Mouse (Mus musculus) brain, embryonic 18.5 days (tissue): ENCODE results near the gene Prpf18.
A peak's percentile ranks its signal among the peaks of the same experiment; 100 is the strongest.
"Not testable (repeated sequence)": the region's sequence is repeated elsewhere in the genome, so short reads cannot be mapped to it uniquely, and the experiment has no call there.

Source experiments
- DNase-seq: peaks from one replicate; pipeline ENCODE4 v3.0.0-alpha.2; 2012; ENCODE audit warnings: low read depth, low spot score

Gene Prpf18

DNA sequence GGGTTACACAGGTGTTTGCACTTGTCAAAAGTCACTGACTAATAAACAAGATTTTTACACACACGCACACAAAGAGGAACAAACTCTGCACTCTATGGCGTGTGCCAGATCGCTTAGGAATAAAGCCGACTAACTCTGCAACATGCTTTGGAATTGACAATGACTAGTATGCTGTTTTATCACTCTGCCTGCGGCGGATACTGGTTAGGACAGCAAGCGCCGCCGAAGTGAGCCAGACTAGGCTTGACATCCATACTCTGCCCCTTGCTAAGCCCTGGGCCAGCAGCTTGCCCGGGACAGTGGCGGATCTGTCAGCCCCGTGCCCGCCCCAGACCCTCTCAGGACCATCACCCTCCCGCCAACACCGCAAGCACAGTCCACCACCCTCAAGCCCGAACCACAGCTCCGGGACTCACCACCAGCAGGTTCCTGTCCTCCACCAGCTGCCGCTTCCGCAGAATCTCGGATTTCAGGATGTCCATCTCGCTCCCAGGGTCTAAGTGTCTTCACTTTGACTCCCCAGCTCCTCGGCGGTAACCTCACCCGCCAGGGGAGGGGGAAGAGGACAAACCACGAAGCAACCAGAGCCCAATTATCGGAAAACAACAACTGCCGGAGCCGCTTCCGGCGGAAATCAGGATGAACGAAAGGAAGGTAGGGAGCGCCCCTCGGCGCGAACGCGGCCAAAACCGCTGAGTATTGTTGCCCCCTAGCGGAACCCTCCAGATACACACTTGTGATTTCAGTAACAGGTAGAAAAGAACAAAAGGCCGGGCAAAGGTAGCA, at the start of gene Prpf18:
TSS of gene Prpf18 (minus strand) at position 614 of the 786 bp plus-strand sequence.
- DNase-seq, result peak; percentile 72

DNA sequence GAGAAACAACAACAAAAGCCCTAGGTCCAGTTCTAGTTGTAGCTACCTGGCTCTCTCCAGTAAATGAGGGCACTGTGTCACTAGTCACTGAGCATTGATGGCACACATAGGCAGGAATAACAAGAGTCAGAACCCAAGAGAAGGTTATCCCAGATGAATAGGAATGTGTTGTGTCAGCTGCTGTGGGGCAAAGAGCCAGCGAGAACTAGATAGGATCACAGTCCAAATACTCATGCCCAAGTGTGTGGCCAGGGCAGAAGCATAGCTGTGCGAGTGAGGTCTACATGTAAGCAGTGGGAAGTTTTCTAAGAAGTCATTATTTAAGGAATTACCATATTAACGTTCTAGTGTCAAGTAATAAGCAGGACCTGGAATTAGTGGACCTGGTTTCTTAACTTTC, 28.0 kb upstream of the Prpf18 start:
- no peak for DNase-seq

DNA sequence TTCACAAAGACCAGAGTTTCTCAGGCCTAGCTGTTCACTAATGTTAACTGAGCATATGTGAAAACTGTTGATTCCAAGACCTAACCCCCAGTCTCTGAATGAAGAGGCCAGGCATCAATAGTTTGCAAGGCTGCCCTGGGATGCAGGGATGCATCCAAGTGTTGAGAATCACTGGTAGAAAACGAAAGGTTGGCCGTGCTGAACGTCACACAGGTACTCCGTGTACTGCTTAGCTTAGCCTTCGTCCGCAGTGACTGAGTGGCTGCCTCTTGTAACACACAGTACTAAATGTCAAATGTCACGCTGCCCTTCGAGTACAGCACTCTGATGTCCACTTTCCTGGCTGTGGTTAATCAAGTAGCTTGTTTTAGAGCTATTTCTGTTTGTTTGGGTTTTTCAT, 19.7 kb upstream of the Prpf18 start:
- no peak for DNase-seq

DNA sequence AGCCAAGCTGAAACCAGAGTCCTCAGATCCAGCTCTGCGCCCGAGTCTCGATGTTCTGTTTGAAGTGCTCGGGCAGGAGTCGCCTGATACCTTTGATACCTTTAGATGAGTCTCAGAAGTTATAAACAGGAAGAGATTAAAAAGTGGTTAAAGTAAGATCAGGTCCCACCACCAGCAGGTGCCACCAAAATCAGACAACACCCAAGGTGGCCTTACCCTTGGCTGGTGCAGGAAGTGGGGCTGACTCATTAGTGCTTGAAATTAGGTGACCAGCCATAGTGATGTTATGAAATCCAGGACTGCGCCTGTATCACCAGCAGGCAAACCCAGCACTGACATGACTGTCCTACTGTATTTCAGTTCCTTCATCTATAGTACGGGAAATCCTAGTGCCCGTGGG, 17.8 kb upstream of the Prpf18 start:
- no peak for DNase-seq

DNA sequence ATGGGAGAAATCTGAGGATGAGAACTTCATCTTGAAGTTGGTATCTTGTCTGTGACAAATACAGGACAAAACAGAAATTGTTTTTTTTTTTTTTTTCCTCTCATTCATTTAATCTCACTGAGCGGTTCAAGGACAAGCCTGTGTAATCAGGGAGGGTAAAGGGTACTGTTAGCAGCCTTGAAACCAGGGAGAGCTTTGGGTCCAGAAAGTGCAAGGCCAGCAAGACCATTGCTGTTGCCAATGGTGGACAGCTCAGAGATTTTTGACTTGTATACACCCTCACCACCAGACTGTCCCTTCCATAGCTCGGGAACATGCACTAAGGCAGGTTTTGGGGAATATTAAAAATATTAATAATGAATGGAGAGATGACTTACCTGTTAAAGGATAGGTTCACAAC, 16.7 kb upstream of the Prpf18 start:
- no peak for DNase-seq

DNA sequence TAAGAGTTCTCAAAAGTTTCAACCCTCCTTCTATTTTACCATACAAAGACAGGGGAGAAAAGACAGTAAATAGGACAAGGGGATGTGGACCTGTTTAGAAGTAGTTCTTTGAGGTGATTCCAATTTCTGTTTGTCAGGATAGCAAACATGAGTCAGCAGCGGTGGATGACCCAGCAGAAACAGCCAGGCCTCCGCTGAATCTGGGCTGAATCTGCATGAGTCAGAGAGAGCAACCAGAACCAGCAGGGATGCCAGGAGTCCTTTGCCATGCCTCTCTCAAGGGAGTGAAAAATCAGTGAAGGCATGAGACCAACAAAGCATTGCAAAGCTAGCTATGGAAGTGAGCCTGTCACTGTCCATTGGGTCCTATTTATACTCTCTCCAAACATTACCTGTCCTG, 8.8 kb upstream of the Prpf18 start:
- DNase-seq, result no peak

DNA sequence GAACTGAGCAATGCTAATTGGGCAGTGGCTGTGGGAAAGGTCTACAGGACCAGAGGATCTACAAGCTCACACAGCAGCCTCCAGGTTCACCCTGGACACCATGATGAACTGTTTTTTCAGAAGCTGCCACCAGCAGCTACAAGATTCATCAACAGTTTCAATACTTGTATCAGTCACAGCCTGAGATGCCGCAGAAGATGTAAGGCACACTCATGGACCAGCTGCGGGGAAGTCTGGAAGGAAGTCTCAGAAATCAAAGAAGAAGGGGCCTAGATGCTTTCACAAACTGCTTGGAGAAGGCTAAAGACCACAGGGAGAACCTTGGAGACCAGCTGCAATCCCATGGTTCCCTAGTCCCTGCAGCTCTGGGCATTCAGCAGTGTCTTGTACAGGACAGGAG, 2.3 kb downstream of the Prpf18 start:
- no peak for DNase-seq

DNA sequence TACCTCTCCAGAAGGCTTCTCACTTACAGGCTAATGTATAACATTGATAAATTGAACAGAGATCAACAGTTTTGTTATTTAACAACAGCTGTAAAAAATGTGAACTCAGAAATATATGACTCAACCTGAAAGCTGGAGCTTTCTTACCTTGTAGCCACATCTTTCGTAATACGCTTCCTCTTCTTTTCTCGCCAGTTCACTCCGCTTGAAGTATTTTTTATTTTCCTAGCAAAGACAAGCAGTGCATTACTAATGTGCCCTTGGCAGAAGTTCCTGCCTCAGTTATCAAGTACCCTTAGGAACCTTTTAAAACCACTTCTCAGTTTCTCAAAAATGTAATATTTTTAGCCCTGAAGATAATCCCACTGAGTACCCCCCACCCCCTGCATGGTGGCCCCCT, 3.8 kb downstream of the Prpf18 start:
- DNase-seq, result no peak

DNA sequence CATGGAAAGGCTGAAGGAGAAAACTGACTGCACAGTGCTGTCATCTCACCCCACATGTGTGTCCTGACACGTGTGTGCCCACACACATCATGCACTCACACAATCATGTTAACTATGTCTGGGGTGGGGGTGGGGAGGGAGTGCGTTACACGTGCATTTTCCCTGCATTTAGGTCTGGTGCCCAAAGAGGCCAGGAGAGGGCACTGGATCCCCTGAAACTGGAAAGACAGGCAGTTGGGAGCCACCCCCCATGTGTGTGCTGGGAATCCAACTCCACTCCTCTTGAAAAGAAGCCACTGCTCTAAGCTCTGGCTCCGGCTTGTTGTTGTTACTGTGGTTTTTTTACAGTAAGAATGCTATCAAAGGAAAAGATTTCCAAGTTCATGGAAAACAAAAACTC, 6.8 kb downstream of the Prpf18 start:
- no peak for DNase-seq

DNA sequence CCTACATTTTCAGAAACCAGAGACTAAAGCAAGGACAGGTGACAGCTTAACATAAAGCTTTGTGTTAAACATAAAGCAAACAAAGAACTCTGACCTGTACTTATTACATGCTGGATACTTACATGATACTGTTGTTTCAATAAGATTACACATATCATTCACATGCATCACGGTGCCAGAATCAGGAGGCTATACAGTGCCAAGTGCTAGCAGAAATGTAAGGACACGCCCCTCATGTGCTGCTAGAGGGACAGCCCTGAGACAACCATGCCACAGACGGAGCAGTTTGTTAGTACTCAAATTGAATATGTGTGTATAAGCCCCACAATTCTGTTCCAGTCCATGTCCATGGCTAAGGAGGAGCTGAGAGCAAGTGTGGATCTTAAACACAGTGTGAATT, 13.7 kb downstream of the Prpf18 start:
- no peak for DNase-seq

DNA sequence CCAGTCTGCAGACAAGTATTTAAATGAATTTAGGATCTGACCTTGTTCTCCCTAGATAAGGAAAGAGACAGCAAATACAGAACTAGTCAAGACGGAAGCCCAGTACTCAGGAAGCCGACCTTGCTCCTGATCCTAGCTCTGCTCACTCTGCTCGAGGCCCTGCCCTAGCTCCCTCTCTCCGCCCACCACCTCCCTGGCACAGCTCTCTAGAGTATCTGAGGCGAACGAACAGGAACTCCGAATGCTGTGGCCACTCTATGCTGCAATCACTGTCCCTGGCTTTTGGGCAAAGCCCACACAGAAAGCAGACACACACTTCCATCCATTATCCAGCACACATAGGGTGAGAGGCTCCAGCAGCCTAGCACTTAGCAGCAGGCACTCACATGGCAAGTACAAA, 15.3 kb downstream of the Prpf18 start:
- no peak for DNase-seq

DNA sequence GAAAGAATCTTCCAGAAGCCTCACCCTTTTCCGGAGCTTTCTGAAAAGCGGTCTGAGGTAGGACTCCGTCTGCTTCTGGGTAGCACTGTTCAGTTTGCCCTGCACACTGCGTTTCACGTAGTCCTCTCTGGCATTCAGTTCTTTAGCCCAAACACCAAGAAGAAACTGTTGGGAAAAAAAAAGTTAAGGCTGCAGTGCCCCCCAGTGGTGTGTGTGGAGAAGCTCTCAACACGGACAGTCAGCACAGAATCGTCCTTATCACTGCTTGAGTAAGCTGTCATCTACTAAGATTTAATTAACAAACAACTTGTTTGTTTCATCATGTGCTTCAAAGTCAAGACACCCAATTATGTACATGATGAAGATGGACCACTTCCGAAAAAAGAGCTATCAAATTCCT, 16.1 kb downstream of the Prpf18 start:
- no peak for DNase-seq

DNA sequence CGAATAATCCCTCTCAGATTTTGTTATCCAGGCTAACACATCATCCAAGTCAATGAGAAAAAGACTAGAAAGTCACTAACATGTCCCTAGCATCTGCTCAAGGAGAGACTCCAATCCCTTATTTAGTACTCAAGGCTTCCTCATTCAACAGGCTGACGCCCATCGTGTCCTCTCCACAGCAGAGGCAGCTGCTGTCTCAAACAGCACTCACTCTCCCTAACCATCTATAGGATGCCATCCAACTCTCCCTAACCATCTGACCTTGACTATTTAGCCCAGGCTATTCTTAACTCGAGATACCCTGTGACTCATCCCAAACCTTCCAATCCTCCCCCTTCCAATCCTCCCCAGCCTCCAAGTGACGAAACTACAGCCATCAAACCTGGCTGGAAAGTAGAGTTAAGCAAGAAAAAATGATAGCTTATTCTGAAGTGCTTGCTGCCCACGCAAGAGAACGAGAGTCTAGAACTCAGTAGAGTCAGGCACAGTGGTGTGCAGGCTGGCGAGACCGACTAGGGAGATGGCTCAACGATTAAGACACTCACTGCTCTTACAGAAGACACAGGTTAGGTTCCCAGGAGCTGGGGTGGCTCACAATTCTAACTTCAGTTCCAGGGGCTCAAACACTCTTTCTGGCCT, 21.6 kb downstream of the Prpf18 start:
- no peak for DNase-seq

DNA sequence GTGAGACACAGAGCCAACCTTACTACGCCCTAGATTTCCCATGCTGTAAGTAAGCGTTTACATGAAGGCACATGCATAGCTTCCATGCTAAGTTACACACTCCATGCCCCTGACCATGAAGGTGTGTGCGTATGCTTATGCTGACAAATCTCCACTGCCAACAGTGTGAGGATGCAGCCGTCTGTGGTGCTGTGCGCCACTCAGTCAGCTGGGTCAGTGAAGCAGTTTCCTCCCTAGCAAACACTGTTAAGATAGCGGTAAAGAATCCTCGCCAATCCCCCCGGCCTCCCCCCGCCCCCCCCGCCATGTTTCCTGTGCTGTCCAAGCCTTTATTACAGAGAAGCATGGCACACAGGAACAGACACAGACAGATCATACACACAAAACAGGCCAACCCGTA, 22.4 kb downstream of the Prpf18 start:
- DNase-seq, result no peak

DNA sequence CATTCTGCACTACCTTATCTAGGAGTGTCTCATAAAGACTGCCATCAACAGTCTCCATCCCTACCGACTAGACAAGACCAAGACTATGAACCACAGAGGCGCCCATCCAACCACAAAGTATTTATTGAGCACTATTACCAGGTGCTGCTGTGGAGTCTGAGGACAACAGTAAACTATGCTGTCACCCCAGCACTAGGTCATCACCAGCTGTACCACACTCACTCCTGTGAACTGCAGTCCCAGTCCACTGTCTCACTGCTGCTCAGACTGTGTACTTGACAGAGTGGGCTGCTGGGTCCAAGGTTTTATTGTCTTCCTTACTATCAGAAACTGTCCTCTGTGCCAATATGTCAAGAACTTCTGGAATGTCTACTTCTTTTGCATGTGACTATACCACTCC, 23.0 kb downstream of the Prpf18 start:
- DNase-seq, result no peak

DNA sequence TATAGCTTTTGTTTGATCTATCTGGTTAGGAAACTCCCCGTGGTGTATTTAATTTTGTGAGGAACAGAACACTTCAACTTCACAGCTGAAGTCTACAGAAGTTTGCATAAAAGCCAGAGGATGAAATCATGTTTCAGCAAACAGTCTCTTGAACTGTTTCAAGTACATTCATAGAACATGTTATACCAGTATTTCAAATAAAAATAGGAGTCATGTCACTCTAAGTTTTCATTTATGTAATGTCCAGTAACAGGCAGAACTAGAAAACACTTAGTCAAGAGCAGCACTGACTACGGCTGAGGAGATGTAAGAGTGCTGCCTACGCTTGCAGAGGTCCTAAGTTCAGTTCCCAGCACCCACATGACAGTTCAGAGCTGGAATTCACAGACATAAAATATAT, 25.0 kb downstream of the Prpf18 start:
- DNase-seq, result no peak

DNA sequence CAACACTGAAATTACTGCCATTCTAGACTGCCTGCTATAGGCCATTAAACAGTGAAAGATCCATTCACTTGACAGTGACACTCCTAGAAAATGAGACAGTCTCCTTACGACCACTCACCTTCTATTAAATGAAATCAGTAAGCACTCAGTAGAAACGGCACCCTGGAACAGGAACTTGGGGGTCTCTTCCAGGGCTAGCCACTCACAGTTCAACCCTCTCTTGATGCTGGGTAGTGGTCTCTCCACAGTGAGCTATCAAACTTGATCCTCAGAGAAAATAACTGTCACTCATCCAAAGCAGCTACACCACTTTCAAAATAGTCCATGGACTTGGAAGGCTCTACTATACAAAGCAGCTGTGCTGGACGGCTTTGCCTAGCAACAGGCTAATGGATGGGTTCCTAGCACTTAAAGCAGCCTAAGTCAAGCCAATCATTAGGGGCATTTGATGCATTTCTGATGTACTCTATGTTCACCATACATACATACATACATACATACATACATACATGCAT, 30.4 kb downstream of the Prpf18 start:
- DNase-seq, result no peak

DNA sequence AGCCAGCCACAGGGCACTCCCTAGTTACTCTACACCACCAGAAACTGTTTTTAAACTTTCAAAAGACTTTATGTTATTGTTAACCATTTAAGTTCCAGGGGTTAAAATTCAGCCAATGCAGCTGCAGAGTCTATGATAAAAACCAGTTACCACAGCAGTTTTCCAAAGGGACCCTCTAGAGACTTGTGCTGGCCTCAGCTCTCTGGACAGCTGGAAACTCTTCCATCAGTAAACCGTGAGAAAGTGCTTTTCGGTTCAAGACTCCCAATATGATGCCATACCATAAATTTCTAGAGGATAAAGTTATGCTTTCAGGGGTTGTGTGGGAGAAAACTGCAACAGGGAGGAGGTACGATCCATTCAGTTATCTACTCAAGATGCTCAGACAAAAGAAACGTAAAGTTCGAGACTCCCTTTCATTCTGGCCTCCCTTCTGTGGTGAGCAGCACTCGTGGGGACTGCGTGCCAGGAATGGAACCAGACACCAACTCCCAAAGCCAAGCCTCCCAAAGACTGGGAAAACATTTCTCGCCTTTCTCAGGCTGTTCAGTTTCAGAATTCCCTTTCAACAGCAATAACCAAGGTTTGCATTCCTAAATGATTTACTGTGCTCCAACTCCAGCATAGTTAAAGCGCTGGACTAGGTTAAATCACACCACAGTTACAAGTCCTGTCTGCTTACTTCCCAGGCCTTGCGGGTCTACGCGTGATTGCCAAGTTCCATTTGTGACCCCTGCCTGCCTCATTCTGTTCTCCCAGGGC, 31.1 kb downstream of the Prpf18 start:
- DNase-seq, result no peak

DNA sequence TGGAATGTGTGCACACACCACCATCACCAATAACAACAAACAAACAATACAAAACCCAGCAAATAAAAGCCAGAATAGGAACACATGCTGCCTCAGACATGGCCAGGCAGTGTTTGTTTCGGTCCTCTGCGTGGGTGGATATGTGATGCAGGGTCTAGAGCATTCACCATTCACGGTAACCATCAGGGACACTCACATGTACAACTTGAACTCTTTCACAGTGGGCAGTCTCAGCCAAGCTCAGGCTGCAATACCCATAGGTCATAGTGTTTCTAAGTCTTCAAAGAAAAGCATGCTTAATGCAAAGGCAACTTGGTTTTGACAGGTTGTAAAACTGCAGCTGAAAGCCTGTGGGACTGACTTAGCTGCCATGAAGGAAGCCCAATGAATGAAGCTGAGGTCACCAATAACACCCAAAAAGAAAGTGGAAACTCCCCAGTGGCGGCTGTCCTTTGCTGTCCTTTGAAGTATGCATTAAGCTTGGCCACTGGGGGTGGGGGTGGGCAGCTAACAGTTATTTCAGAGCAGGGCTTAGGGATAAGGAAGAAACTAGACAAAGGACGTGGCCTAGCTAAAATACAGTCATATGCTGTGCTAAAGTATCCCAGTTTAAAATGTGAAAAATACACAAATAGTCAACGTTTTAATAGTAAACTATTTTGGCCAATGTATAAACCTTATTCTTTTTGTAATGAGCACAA, 31.9 kb downstream of the Prpf18 start:
- DNase-seq, result no peak

DNA sequence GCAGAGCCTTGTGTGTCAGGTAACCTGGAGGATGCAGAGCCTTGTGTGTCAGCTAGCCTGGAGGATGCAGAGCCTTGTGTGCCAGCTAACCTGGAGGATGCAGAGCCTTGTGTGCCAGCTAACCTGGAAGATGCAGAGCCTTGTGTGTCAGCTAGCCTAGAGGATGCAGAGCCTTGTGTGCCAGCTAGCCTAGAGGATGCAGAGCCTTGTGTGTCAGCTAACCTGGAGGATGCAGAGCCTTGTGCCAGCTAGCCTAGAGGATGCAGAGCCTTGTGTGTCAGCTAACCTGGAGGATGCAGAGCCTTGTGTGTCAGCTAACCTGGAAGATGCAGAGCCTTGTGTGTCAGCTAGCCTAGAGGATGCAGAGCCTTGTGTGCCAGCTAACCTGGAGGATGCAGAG, 32.8 kb downstream of the Prpf18 start:
- DNase-seq, result not testable (repeated sequence)

DNA sequence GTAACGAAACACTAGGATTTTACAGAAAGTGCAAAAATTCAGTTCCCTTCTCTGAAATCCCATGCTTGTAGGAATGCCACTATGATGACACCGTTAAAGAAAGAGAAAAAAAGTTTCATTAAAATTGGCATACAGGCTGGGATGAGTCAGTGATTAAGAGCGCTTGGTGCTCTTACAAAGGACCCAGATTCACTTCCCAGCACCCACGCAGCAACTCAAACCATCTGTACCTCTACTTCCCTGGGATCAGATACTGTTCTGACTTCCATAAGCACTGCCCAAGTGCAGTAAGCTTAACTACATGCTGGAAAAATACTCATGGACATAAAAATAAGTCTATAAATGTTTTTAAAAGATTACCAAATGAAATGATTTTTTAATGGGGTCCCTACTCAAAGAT, 34.9 kb downstream of the Prpf18 start:
- DNase-seq, result no peak

DNA sequence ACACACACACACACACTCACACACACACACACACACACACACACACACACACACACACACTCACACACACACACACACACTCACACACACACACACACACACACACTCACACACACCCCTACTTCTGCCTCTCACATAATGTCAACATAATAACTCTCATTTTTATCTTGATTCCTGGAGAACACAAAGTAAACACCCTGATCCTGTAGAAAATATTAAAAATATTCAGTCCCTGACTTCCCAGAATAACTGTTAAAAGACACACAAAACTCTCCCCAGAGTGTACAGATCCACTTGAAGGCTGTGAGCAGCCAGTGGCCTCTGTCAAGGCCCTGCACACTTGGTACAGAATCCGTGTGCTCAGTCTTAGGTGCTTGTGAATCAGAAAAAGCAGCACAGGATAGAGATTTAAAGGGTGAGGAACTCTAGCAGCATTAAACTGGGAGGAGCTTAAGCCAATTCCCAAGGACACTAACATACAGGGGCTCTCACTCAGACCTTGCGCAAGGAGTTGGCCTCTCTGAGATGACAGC, 36.8 kb downstream of the Prpf18 start:
- no peak for DNase-seq
